Mouse (Mus musculus) MEL (cell line): ENCODE data around the gene Prss46. TPM values are rescaled to one million over a fixed set of nuclear protein-coding genes. Genes with fewer than 3 reads are reported as not detected.
"Not testable (repeated sequence)": the region's sequence is repeated elsewhere in the genome, so short reads cannot be mapped to it uniquely, and the experiment has no call there.

ENCODE experiments used
- DNase-seq: peaks from one replicate; pipeline ENCODE4 v3.0.0; 2011; ENCODE audit warnings: low read depth, low spot score
- H3K27ac ChIP-seq: 2 replicates; pipeline ENCODE4 v1.5.1; 2012; ENCODE audit warnings: low read depth, mild to moderate bottlenecking, control low read depth, low read length, moderate library complexity; ENCODE audit not compliant: control insufficient read depth
- H3K27me3 ChIP-seq, 2 experiments: fragments of 150-350 bp in 1 of 2; sonication (generic) in 1 of 2; 2 replicates each; pipeline ENCODE4 v1.6.1; 2012; ENCODE audit warnings: low read length in 2 of 2, mild to moderate bottlenecking in 2 of 2, improper control_type of control experiment in 1 of 2, moderate library complexity in 1 of 2; ENCODE audit not compliant: insufficient read depth in 2 of 2, control insufficient read depth in 1 of 2
- H3K36me3 ChIP-seq, 2 experiments: 2 replicates each; pipeline ENCODE4 v1.6.1; 2012 to 2014; ENCODE audit warnings: low read length in 2 of 2, improper control_type of control experiment in 1 of 2, inconsistent platforms in 1 of 2, mild to moderate bottlenecking in 1 of 2; ENCODE audit not compliant: insufficient read depth in 2 of 2, control insufficient read depth in 1 of 2
- H3K4me1 ChIP-seq, 2 experiments: fragments of 150-350 bp in 1 of 2; sonication (generic) in 1 of 2; 2 replicates each; pipeline ENCODE4 v1.6.1; 2012; ENCODE audit warnings: low read length in 2 of 2, improper control_type of control experiment in 1 of 2, mild to moderate bottlenecking in 1 of 2; ENCODE audit not compliant: insufficient read depth in 2 of 2, control insufficient read depth in 1 of 2
- H3K4me3 ChIP-seq, 2 experiments: fragments of 150-350 bp in 1 of 2; sonication (generic) in 1 of 2; 2 replicates each; pipeline ENCODE4 v1.5.1; 2012; ENCODE audit warnings: low read depth in 2 of 2, low read length in 2 of 2, mild to moderate bottlenecking in 2 of 2, moderate library complexity in 2 of 2, control low read depth in 1 of 2, improper control_type of control experiment in 1 of 2; ENCODE audit not compliant: control insufficient read depth in 1 of 2, insufficient read depth in 1 of 2
- H3K79me2 ChIP-seq: 2 replicates; pipeline ENCODE4 v1.6.1; 2012; ENCODE audit warnings: mild to moderate bottlenecking, low read length, moderate library complexity; ENCODE audit not compliant: control insufficient read depth, poor library complexity, insufficient read depth
- H3K9ac ChIP-seq: 2 replicates; pipeline ENCODE4 v1.6.1; 2012; ENCODE audit warnings: low read depth, mild to moderate bottlenecking, control low read depth, low read length, moderate library complexity; ENCODE audit not compliant: control insufficient read depth, poor library complexity, severe bottlenecking
- H3K9me3 ChIP-seq: fragments of 150-350 bp; sonication (generic); replicated peaks from 2 replicates; pipeline ENCODE4 v1.6.1; 2012; ENCODE audit warnings: mild to moderate bottlenecking, low read length, improper control_type of control experiment, moderate library complexity; ENCODE audit not compliant: insufficient read depth
- BHLHE40 ChIP-seq: IDR thresholded peaks from 2 replicates; pipeline ENCODE4 v1.6.1; 2012; ENCODE audit warnings: low read depth, mild to moderate bottlenecking, inconsistent platforms, low read length, improper control_type of control experiment, borderline replicate concordance
- CHD1 ChIP-seq: IDR thresholded peaks from 2 replicates; pipeline ENCODE4 v1.6.1; 2012; ENCODE audit warnings: low read depth, mild to moderate bottlenecking, inconsistent platforms, low read length, improper control_type of control experiment
- CTCF ChIP-seq, 3 experiments: IDR thresholded peaks in 2 of 3; conservative IDR thresholded peaks in 1 of 3; 2 replicates each; pipeline ENCODE4 v1.5.1; 2011 to 2012; ENCODE audit warnings: low read length in 3 of 3, low read depth in 2 of 3, mild to moderate bottlenecking in 2 of 3, improper control_type of control experiment in 1 of 3, inconsistent platforms in 1 of 3, mixed read lengths in 1 of 3, moderate library complexity in 1 of 3; ENCODE audit not compliant: control insufficient read depth in 1 of 3, insufficient read depth in 1 of 3, poor library complexity in 1 of 3, severe bottlenecking in 1 of 3
- E2F4 ChIP-seq: IDR thresholded peaks from 2 replicates; pipeline ENCODE4 v1.6.1; 2011; ENCODE audit warnings: low read depth, low read length, improper control_type of control experiment, borderline replicate concordance
- MAFK ChIP-seq: IDR thresholded peaks from 2 replicates; pipeline ENCODE4 v1.6.1; 2011; ENCODE audit warnings: low read depth, mild to moderate bottlenecking, low read length, improper control_type of control experiment, borderline replicate concordance
- MAX ChIP-seq: IDR thresholded peaks from 2 replicates; pipeline ENCODE4 v1.6.1; 2011; ENCODE audit warnings: low read length, improper control_type of control experiment
- MYB ChIP-seq: IDR thresholded peaks from 2 replicates; pipeline ENCODE4 v1.6.1; 2011; ENCODE audit warnings: mild to moderate bottlenecking, low read depth, low read length, improper control_type of control experiment
- MYC ChIP-seq: IDR thresholded peaks from 2 replicates; pipeline ENCODE4 v1.6.1; 2011; ENCODE audit warnings: low read depth, mild to moderate bottlenecking, low read length, improper control_type of control experiment, moderate library complexity
- RAD21 ChIP-seq: IDR thresholded peaks from 2 replicates; pipeline ENCODE4 v1.6.1; 2011; ENCODE audit warnings: mild to moderate bottlenecking, low read depth, low read length, improper control_type of control experiment
- RCOR1 ChIP-seq: IDR thresholded peaks from 2 replicates; pipeline ENCODE4 v1.6.1; 2012; ENCODE audit warnings: low read depth, mild to moderate bottlenecking, inconsistent platforms, low read length, improper control_type of control experiment
- SMC3 ChIP-seq: IDR thresholded peaks from 2 replicates; pipeline ENCODE4 v1.6.1; 2011; ENCODE audit warnings: low read depth, low read length, improper control_type of control experiment
- TAL1 ChIP-seq: IDR thresholded peaks from 2 replicates; pipeline ENCODE4 v1.6.1; 2012; ENCODE audit warnings: mild to moderate bottlenecking, inconsistent platforms, low read length, moderate library complexity, mixed read lengths
- TBP ChIP-seq: IDR thresholded peaks from 2 replicates; pipeline ENCODE4 v1.8.0; 2011; ENCODE audit warnings: low read depth, low read length, improper control_type of control experiment
- TCF12 ChIP-seq: IDR thresholded peaks from 2 replicates; pipeline ENCODE4 v1.6.1; 2014; ENCODE audit warnings: low read depth, mild to moderate bottlenecking, inconsistent platforms, low read length, improper control_type of control experiment, moderate library complexity
- ZMIZ1 ChIP-seq: IDR thresholded peaks from 2 replicates; pipeline ENCODE4 v1.6.1; 2012; ENCODE audit warnings: low read depth, mild to moderate bottlenecking, inconsistent platforms, low read length, improper control_type of control experiment, moderate library complexity
- polyA plus RNA-seq, 2 experiments: library from polyadenylated mRNA; stranded (reverse) in 1 of 2; unstranded in 1 of 2; fragments of >175 nt in 1 of 2; fragments of >200 nt in 1 of 2; gene quantifications; 2 replicates each; pipeline versions ENCODE4 v1.2.1 to v1.2.4; 2012; ENCODE audit warnings: low replicate concordance in 2 of 2, low read depth in 1 of 2; ENCODE audit not compliant: insufficient read length in 2 of 2, insufficient read depth in 1 of 2, missing spikeins in 1 of 2
- total RNA-seq: library from RNA; depleted of rRNA; stranded (reverse); fragments of 300-350 nt; gene quantifications from 2 replicates; pipeline ENCODE4 v1.2.3, GENCODE M21; 2012

Gene Prss46
- total and polyA plus RNA-seq, 3 experiments, result not detected

DNA sequence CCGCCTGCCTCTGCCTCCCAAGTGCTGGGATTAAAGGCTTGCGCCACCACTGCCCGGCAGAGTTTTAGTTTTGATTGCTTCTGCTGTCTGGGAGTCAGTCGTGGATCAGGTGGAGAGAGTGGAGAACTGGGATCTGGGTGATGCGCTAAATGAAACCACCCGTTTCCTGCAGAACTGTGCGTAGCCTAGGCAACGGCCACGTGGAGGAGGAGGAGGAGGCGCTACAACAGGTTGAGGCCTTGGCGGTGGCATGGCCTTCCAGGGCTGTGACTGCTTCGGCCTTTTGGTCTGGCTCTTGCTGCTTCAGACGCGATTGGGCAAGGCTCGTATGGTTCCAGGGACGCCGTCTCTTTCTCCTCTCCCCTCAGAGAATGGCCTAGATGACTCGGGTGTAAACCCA is 30.5 kb upstream of the Prss46 start, which contains the start of gene Prss44:
Prss44 (plus strand) TSS at position 206 of the 400 bp plus-strand sequence.
- H3K9ac ChIP-seq, result no peak within 1 kb of the TSS
- H3K36me3 ChIP-seq, result no peaks in the 10 kb centered on the region
- H3K27me3 ChIP-seq, result peaks cover 0 to 2% of the 10 kb centered on the region in 2 experiments; a peak in 1 of 4 replicates

DNA sequence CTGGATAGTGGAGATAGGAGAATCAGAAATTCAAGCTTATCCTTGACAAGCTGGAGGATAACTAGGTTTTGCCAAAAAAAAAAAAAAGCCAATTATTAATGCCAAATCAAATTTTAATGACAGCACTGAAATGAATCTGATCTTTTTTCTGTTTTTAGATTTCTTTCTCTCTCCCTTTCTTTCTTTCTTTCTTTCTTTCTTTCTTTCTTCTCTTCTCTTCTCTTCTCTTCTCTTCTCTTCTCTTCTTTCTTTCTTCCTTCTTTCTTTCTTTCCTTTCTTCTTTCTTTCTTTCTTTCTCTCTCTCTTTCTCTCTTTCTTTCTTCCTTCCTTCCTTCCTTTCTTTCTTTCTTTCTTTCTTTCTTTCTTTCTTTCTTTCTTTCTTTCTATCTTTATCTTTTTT is 23.8 kb upstream of the Prss46 start:
- not testable (repeated sequence) for H3K27me3 ChIP-seq, H3K9me3 ChIP-seq, H3K9ac ChIP-seq, H3K4me1 ChIP-seq, H3K27ac ChIP-seq, H3K79me2 ChIP-seq, DNase-seq, H3K36me3 ChIP-seq, H3K4me3 ChIP-seq

More for the DNA sequence above, 30.5 kb upstream of the Prss46 start, which contains the start of gene Prss44:
- Histone ChIP-seq H3K79me2 (no peaks in the 10 kb centered on the region), H3K4me3 (no peak within 1 kb of the TSS), H3K4me1 (no peaks in the 10 kb centered on the region), H3K9me3 (no peaks in the 10 kb centered on the region), H3K27ac (no peak within 1 kb of the TSS)
- DNase-seq, result no peak
- TF ChIP-seq TAL1 (no peak), TBP (no peak), CHD1 (no peak), RAD21 (no peak), BHLHE40 (no peak), MAX (no peak), ZMIZ1 (no peak), CTCF (IDR thresholded peaks at IDR 0.05 in 2 of 3, conservative IDR thresholded peaks at IDR 0.05 in 1 of 3; ENCODE audit: control insufficient read depth in 1 of 3, insufficient read depth in 1 of 3, low read depth in 2 of 3, low read length in 3 of 3, poor library complexity in 1 of 3, severe bottlenecking in 1 of 3) (no peak), E2F4 (no peak), SMC3 (no peak), RCOR1 (no peak), MYC (no peak), MYB (no peak), MAFK (no peak), TCF12 (no peak)

DNA sequence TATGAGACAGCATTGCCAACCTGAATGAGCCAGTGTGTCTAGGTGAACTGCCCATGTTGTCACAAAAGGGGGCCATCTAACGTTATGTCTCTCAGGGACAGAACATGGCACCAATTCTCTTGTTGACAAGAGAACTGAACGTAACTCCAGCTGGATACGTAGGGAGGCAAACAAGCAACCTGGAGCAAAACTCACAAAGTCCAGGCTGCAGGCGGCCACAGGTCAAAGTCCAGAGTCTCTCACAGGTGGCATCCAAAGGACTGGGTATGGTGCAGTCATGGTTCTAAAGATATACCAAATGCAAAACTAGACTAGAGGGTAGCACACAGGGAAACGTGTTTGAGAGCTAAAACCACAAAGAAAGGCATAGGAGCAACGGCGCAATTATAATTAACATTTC is 22.9 kb upstream of the Prss46 start:
- Histone ChIP-seq H3K27me3 (peaks cover 0 to 3% of the 10 kb centered on the region in 2 experiments; a peak in 2 of 4 replicates), H3K36me3 (no peaks in the 10 kb centered on the region), H3K4me3 (no peak overlapping the region), H3K9me3 (no peaks in the 10 kb centered on the region), H3K27ac (no peak overlapping the region), H3K9ac (no peak overlapping the region), H3K79me2 (no peaks in the 10 kb centered on the region), H3K4me1 (no peaks in the 10 kb centered on the region)
- no peak for TF ChIP-seq CTCF (IDR thresholded peaks at IDR 0.05 in 2 of 3, conservative IDR thresholded peaks at IDR 0.05 in 1 of 3; ENCODE audit: control insufficient read depth in 1 of 3, insufficient read depth in 1 of 3, low read depth in 2 of 3, low read length in 3 of 3, poor library complexity in 1 of 3, severe bottlenecking in 1 of 3)
- no peak for DNase-seq
